Mouse (Mus musculus): Measurements from ENCODE around the gene Reps1. TPM values are rescaled to one million over a fixed set of nuclear protein-coding genes. Genes with fewer than 3 reads are reported as not detected.

Reps1 gene
- polyA plus RNA-seq, 2 experiments, result 3.4 to 13.3 TPM

DNA sequence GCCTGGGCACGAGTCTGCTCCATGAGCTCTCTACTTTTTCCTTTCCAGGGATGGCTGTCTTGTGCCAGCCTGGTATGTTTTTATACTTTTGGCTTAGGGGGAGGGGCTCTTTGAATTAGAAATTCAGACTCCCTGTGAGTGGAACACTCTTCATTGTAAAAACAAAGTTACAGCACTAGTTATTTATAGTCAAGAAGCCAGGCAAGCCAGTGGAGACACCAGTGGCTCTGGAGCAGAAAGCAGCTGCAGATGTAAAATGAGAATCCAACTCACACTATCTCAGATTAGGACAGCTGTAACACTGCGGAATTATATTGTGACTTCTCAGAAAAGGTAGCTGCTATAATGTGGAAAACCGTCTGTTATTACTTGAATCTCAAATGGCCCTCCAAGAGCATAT is 91.6 kb downstream of the Reps1 start:
- Histone ChIP-seq H3K9ac (replicated peaks) (no peak overlapping the region), H3K27ac (no peak overlapping the region), H3K4me2 (ENCODE audit: low read depth) (no peak overlapping the region), H3K9me3 (ENCODE audit: control insufficient read depth, low read length) (no peaks in the 10 kb centered on the region), H3K27me3 (ENCODE audit: control insufficient read depth, insufficient read depth, low read length) (no peaks in the 10 kb centered on the region), H3K4me1 (replicated peaks; ENCODE audit: control insufficient read depth in 2 of 2, insufficient read depth in 2 of 2, low read length in 1 of 2) (no peaks in the 10 kb centered on the region), H3K36me3 (replicated peaks; ENCODE audit: control insufficient read depth, insufficient read depth, low read depth) (no peaks in the 10 kb centered on the region), H3K4me3 (ENCODE audit: insufficient read depth in 1 of 2, low read depth in 2 of 2, low read length in 2 of 2) (no peak overlapping the region)
- no peak for ATAC-seq (ENCODE audit: insufficient read depth)
- TF ChIP-seq CTCF (IDR thresholded peaks at IDR 0.05; ENCODE audit: low read depth) (no peak), EP300 (IDR thresholded peaks at IDR 0.05; ENCODE audit: low read depth) (no peak)
- DNase-seq (ENCODE audit: low read depth in 3 of 3, low spot score in 3 of 3), result no peak
- 52% methylated on average over 3 of the region's 3 CpGs for WGBS (ENCODE audit: insufficient replicate concordance)

DNA sequence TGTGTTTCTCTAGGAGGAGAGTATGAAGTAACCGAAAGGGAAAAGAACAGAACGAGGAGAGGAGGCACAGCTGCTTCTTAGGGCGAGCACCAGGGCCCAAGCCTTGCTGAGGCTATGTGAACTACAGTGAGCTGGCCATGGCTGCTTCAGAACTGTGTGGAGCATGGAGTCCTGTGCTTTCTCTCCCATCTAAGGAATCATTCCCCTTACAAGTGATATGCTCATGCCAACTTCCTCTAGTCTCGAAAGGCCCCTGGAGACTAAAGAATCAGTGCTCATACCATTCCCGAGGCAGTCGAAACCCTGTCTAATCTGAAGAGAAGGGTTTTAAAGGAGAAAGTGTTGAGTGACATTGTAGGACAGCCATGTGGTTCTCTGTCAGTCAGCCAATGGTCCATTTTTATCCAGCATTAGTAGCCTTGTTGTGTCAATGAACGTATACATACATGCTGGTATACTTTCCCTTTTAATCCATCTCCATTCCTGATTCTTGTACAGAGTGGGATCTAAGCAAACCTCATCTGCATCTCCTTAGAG is 106.8 kb downstream of the Reps1 start:
- Histone ChIP-seq H3K4me1 (replicated peaks; ENCODE audit: control insufficient read depth in 2 of 2, insufficient read depth in 2 of 2, low read length in 1 of 2) (no peaks in the 10 kb centered on the region), H3K4me3 (ENCODE audit: insufficient read depth in 1 of 2, low read depth in 2 of 2, low read length in 2 of 2) (no peak overlapping the region), H3K9me3 (ENCODE audit: control insufficient read depth, low read length) (no peaks in the 10 kb centered on the region), H3K27me3 (ENCODE audit: control insufficient read depth, insufficient read depth, low read length) (no peaks in the 10 kb centered on the region), H3K27ac (no peak overlapping the region), H3K36me3 (replicated peaks; ENCODE audit: control insufficient read depth, insufficient read depth, low read depth) (no peaks in the 10 kb centered on the region), H3K9ac (replicated peaks) (no peak overlapping the region), H3K4me2 (ENCODE audit: low read depth) (no peak overlapping the region)
- no peak for ATAC-seq (ENCODE audit: insufficient read depth)
- no peak for DNase-seq (ENCODE audit: low read depth in 3 of 3, low spot score in 3 of 3)
- TF ChIP-seq EP300 (IDR thresholded peaks at IDR 0.05; ENCODE audit: low read depth) (no peak), CTCF (IDR thresholded peaks at IDR 0.05; ENCODE audit: low read depth) (no peak)
- 57% methylated on average over 7 of the region's 7 CpGs for WGBS (ENCODE audit: insufficient replicate concordance)

Other genes starting within 250 kb of the Reps1 start
- gene Heca, start 107.8 kb upstream of the Reps1 start, polyA plus RNA-seq (2012; rRNA removed), result 4.8 and 5.9 TPM in 2 replicates
- 2.6 and 2.9 TPM in 2 replicates for gene Heca, start 107.8 kb upstream of the Reps1 start, polyA plus RNA-seq (2014; fragmentation: Nextera tagmentation; extraction: Ambion mirVana)
- 19.8 and 37.2 TPM in 2 replicates for gene Abracl, start 32.6 kb upstream of the Reps1 start, polyA plus RNA-seq (2012; rRNA removed)
- gene Abracl, start 32.6 kb upstream of the Reps1 start, polyA plus RNA-seq (2014; fragmentation: Nextera tagmentation; extraction: Ambion mirVana), result 66.4 and 71.1 TPM in 2 replicates
- 0.08 TPM in 2 replicates for gene Ect2l, start 155.0 kb downstream of the Reps1 start, polyA plus RNA-seq (2012; rRNA removed)
- 0.06 TPM in 1 of 2 replicates, not detected in the other for gene Ect2l, start 155.0 kb downstream of the Reps1 start, polyA plus RNA-seq (2014; fragmentation: Nextera tagmentation; extraction: Ambion mirVana)
- gene Ccdc28a, start 179.1 kb downstream of the Reps1 start, polyA plus RNA-seq (2012; rRNA removed), result 3.7 and 6.2 TPM in 2 replicates
- gene Ccdc28a, start 179.1 kb downstream of the Reps1 start, polyA plus RNA-seq (2014; fragmentation: Nextera tagmentation; extraction: Ambion mirVana), result 6.6 TPM in 2 replicates